Mouse (Mus musculus) stomach, embryonic 16.5 days (tissue): ENCODE measurements around the gene Mak. TPM values are rescaled to one million over a fixed set of nuclear protein-coding genes. Genes with fewer than 3 reads are reported as not detected.

Source experiments
- ATAC-seq: fragments of 200-750 bp; cut with Nextera tagmentation; 2 replicates; pipeline ENCODE4 v1.8.0; 2017; ENCODE audit warnings: moderate number of reproducible peaks, moderate TSS enrichment; ENCODE audit not compliant: insufficient read depth, low FRiP score
- H3K27ac ChIP-seq: fragments of 300-500 bp; sonication (generic); 2 replicates; pipeline ENCODE4 v1.5.1; 2014; ENCODE audit warnings: low read length
- H3K27me3 ChIP-seq: fragments of 300-500 bp; sonication (generic); 2 replicates; pipeline ENCODE4 v1.6.1; 2014; ENCODE audit warnings: low read length, control low read depth, mixed read lengths; ENCODE audit not compliant: control insufficient read depth, insufficient read depth
- H3K36me3 ChIP-seq: fragments of 300-500 bp; sonication (generic); 2 replicates; pipeline ENCODE4 v1.6.1; 2014; ENCODE audit warnings: low read length; ENCODE audit not compliant: control insufficient read depth, insufficient read depth
- H3K4me1 ChIP-seq: fragments of 300-500 bp; sonication (generic); 2 replicates; pipeline ENCODE4 v1.6.1; 2014; ENCODE audit warnings: low read length, control low read depth, mixed read lengths; ENCODE audit not compliant: control insufficient read depth, insufficient read depth
- H3K4me2 ChIP-seq: fragments of 300-500 bp; sonication (generic); 2 replicates; pipeline ENCODE4 v1.6.1; 2014; ENCODE audit warnings: low read depth, low read length, mixed read lengths
- H3K4me3 ChIP-seq: fragments of 300-500 bp; sonication (generic); replicated peaks from 2 replicates; pipeline ENCODE4 v1.5.1; 2014; ENCODE audit warnings: mild to moderate bottlenecking, low read length
- H3K9ac ChIP-seq: fragments of 300-500 bp; sonication (generic); 2 replicates; pipeline ENCODE4 v1.6.1; 2014; ENCODE audit warnings: low read length
- H3K9me3 ChIP-seq: fragments of 300-500 bp; sonication (generic); replicated peaks from 2 replicates; pipeline ENCODE4 v1.6.1; 2016; ENCODE audit warnings: low read length, control low read depth; ENCODE audit not compliant: control insufficient read depth
- WGBS: fragments of 180-500 bp; shearing (Covaris S2); extraction: QIAGEN DNeasy Blood & Tissue Kit; methylation state at CpG from one replicate; pipeline ENCODE4 v1.1.7; 2014; 5-methylcytosine and 5-hydroxymethylcytosine counted together
- polyA plus RNA-seq: library from polyadenylated mRNA; unstranded; fragments of >200 nt; fragmentation: Nextera tagmentation; extraction: Ambion mirVana; gene quantifications from 2 replicates; pipeline ENCODE4 v1.2.1, GENCODE M21; 2015

Mak gene
- polyA plus RNA-seq, 1 experiment from 2014 or later: 0.49 TPM

- no peaks in the 10 kb centered on the region for H3K4me1 ChIP-seq
- ATAC-seq: no peak
- WGBS: 46% methylated on average over 5 of the region's 5 CpGs
- H3K27ac ChIP-seq: no peak overlapping the region
- no peaks in the 10 kb centered on the region for H3K9me3 ChIP-seq
- no peak overlapping the region for H3K9ac ChIP-seq
- peak overlapping the region; percentile 98 for H3K4me2 ChIP-seq
- H3K4me3 ChIP-seq: no peak overlapping the region
- H3K36me3 ChIP-seq: no peaks in the 10 kb centered on the region
- H3K27me3 ChIP-seq: peaks cover 5% of the 10 kb centered on the region; the same call in 1 of the 2 replicates
These were observed 353 bp upstream of the Mak start for GRCm38 (mm10) chr13:41079859-41080258.

GRCm38 (mm10) chr13:41078690-41079420 lies 651 bp downstream of the Mak start:
- peak; percentile 26; the same call in 1 of the 2 replicates for ATAC-seq
- Histone ChIP-seq H3K27ac (no peak overlapping the region), H3K9ac (peak overlapping the region; percentile 51), H3K4me3 (peak overlapping the region; percentile 57), H3K27me3 (peaks cover 5% of the 10 kb centered on the region; the same call in 1 of the 2 replicates), H3K9me3 (no peaks in the 10 kb centered on the region), H3K36me3 (no peaks in the 10 kb centered on the region), H3K4me1 (no peaks in the 10 kb centered on the region), H3K4me2 (peak overlapping the region; percentile 98)
- 12% methylated on average over 22 of the region's 24 CpGs for WGBS

- Histone ChIP-seq H3K36me3 (no peaks in the 10 kb centered on the region), H3K4me3 (no peak overlapping the region), H3K27me3 (peaks cover 5% of the 10 kb centered on the region; the same call in 1 of the 2 replicates), H3K27ac (no peak overlapping the region), H3K4me2 (no peak overlapping the region), H3K9me3 (no peaks in the 10 kb centered on the region), H3K9ac (no peak overlapping the region), H3K4me1 (no peaks in the 10 kb centered on the region)
- no peak for ATAC-seq
- 70% methylated on average over 9 of the region's 9 CpGs for WGBS
These were observed 1.6 kb downstream of the Mak start for GRCm38 (mm10) chr13:41077921-41078320.

GRCm38 (mm10) chr13:41073819-41074218 lies 5.7 kb downstream of the Mak start:
- H3K4me2 ChIP-seq: no peak overlapping the region
- H3K4me1 ChIP-seq: no peaks in the 10 kb centered on the region
- no peak overlapping the region for H3K4me3 ChIP-seq
- H3K9me3 ChIP-seq: no peaks in the 10 kb centered on the region
- H3K27ac ChIP-seq: no peak overlapping the region
- 80% methylated on average over 5 of the region's 5 CpGs for WGBS
- no peak for ATAC-seq
- H3K9ac ChIP-seq: no peak overlapping the region
- H3K36me3 ChIP-seq: no peaks in the 10 kb centered on the region
- 0 out of 2 replicates have a peak, but pooled peaks cover 2% of the 10 kb centered on the region for H3K27me3 ChIP-seq

GRCm38 (mm10) chr13:41071617-41072016 lies 7.9 kb downstream of the Mak start:
- Histone ChIP-seq H3K4me3 (no peak overlapping the region), H3K36me3 (no peaks in the 10 kb centered on the region), H3K4me2 (no peak overlapping the region), H3K4me1 (no peaks in the 10 kb centered on the region), H3K27ac (no peak overlapping the region), H3K9ac (no peak overlapping the region), H3K27me3 (no peaks in the 10 kb centered on the region), H3K9me3 (no peaks in the 10 kb centered on the region)
- 91% methylated on average over 11 of the region's 11 CpGs for WGBS
- no peak for ATAC-seq

- no peak overlapping the region for H3K9ac ChIP-seq
- no peaks in the 10 kb centered on the region for H3K36me3 ChIP-seq
- H3K27ac ChIP-seq: no peak overlapping the region
- H3K4me3 ChIP-seq: no peak overlapping the region
- no peaks in the 10 kb centered on the region for H3K9me3 ChIP-seq
- H3K27me3 ChIP-seq: no peaks in the 10 kb centered on the region
- no peak overlapping the region for H3K4me2 ChIP-seq
- no peak for ATAC-seq
- H3K4me1 ChIP-seq: no peaks in the 10 kb centered on the region
- whole genome bisulfite sequencing: 94% methylated on average over 4 of the region's 4 CpGs
These were observed 11.9 kb downstream of the Mak start for GRCm38 (mm10) chr13:41067618-41068017.

- no peak overlapping the region for H3K27ac ChIP-seq
- 59% methylated on average over 5 of the region's 5 CpGs for WGBS
These were observed 27.5 kb downstream of the Mak start for GRCm38 (mm10) chr13:41051965-41052364.

GRCm38 (mm10) chr13:41047280-41047679 lies 32.2 kb downstream of the Mak start:
- Histone ChIP-seq H3K27me3 (no peaks in the 10 kb centered on the region), H3K4me2 (no peak overlapping the region), H3K4me3 (no peak overlapping the region), H3K9me3 (no peaks in the 10 kb centered on the region), H3K27ac (no peak overlapping the region), H3K4me1 (no peaks in the 10 kb centered on the region), H3K9ac (no peak overlapping the region), H3K36me3 (no peaks in the 10 kb centered on the region)
- ATAC-seq: no peak
- 77% methylated on average over 6 of the region's 6 CpGs for WGBS

More at GRCm38 (mm10) chr13:41051965-41052364, 27.5 kb downstream of the Mak start:
- Histone ChIP-seq H3K9me3 (no peaks in the 10 kb centered on the region), H3K27me3 (no peaks in the 10 kb centered on the region), H3K9ac (no peak overlapping the region), H3K4me2 (no peak overlapping the region), H3K4me1 (no peaks in the 10 kb centered on the region), H3K4me3 (no peak overlapping the region), H3K36me3 (no peaks in the 10 kb centered on the region)
- no peak for ATAC-seq

GRCm38 (mm10) chr13:41045901-41046300 lies 33.6 kb downstream of the Mak start:
- Histone ChIP-seq H3K4me2 (no peak overlapping the region), H3K9me3 (no peaks in the 10 kb centered on the region), H3K4me3 (no peak overlapping the region), H3K27ac (no peak overlapping the region), H3K9ac (no peak overlapping the region), H3K36me3 (no peaks in the 10 kb centered on the region), H3K4me1 (no peaks in the 10 kb centered on the region), H3K27me3 (no peaks in the 10 kb centered on the region)
- ATAC-seq: no peak
- WGBS: 84% methylated on average over 8 of the region's 8 CpGs
